Mouse (Mus musculus) frontal cortex, postnatal 14 days (tissue): Measurements from ENCODE around the gene Gm3453.
"Not testable (repeated sequence)": the region's sequence is repeated elsewhere in the genome, so short reads cannot be mapped to it uniquely, and the experiment has no call there.

Source experiments
- DNase-seq, 2 experiments: peaks; one replicate each; pipeline ENCODE4 v3.0.0; 2022; ENCODE audit warnings: low spot score in 2 of 2

Gm3453 gene

DNA sequence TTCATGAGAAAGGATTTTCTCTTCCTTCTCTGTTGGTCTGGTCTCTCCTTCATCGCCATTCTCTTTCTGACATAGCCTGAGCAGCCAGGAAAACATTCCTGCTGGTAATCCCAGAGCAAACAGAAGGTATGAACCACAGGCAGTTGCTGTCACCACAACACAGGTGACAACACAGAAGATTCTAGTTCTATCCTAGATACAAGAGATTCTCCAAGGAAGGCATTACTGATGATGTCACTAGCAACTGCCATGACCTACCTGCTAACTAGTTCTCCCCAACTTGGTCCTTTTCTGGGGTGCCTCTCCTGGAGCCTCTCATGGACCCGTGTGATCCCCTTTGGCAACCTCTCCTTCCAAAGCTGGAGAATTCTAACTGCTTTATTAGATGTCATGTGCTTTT is at the start of gene Gm3453:
Gm3453 (minus strand) TSS at position 101 of the 400 bp plus-strand sequence.
- not testable (repeated sequence) for DNase-seq

DNA sequence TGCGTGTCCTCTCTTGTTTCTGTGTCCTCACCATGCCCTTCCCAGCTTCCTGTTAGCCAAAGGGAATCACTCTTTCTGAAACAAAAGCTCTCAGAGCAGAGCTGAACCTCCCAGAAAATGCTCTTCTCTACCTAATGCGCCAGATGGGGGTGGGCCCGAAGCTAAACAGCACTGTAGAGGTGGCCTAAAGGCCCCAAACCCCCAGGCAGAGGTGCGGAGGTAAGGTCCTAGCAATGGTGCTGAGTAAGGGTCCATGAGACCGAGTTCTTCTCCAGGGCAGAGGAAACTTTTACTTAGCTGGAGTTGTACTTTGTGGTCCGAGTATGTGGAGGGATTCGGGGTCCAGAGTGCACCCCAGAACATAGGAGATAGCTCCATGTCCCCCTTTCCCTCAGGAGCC is 8.2 kb upstream of the Gm3453 start:
- DNase-seq = peak in 1 of 2 experiments; percentile 6

DNA sequence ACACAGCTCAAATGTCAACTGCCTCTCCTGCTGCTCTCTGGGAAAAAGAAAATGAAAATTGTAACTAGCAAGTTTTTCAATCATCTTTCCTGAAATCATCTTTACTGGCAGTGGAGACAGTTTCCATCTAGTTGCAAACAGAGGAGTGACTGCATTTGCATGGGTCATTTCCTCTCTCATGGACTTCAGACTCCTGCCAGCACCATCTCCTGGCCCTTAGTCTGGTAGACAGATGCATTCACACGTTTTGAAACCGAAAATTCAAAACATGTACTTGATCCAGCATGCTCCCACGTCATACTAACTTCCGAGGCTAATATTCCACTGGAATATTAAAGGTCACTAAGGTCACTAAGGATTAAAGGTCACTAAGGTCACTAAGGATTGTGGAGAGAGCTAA is 16.5 kb downstream of the Gm3453 start:
- DNase-seq = not testable (repeated sequence)

DNA sequence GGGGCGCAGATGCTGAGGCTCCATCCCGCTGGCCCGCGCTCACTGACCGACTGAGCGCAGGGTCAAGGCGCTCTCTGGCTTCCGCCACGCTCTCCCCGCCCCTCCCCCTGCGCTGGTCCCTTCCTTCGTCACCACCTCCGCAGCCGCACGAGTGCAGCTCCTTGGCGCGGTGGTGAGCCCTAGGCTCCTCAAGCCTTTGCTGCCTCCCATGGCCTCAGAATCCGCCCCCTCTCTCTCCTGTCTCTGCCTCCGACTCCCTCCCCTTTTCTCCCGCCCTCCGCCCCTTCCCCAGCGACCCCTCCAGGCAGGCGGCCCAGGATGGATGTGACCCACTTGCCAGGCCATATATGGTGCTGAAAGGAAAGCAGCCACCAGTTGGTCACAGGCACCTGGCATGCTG is 17.3 kb downstream of the Gm3453 start, which contains the start of gene Gm3248:
Gm3248 (minus strand) TSS at position 111 of the 400 bp plus-strand sequence.
- peak in 1 of 2 experiments; percentile 4 for DNase-seq

DNA sequence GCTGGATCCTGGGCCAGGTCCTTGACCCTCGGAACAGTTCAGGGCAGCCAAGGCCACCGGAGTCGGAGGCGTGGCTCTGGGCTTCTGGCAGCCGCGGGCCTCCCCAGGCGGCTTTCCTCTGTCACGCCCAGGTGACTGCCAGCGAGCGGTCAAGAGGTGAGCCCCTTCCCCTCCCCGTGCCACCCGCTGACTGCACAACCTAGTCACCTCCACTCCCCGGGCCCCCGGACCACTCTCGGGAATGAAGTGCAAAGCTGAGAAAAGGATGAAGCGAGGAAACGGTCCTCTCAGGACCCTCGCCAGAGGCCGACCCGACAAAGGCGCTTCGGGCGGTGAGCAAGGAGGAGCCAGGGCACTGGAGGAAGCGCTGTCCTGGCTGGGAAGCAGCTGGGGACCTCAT is 17.8 kb downstream of the Gm3453 start:
- DNase-seq = peak in 1 of 2 experiments; percentile 4

DNA sequence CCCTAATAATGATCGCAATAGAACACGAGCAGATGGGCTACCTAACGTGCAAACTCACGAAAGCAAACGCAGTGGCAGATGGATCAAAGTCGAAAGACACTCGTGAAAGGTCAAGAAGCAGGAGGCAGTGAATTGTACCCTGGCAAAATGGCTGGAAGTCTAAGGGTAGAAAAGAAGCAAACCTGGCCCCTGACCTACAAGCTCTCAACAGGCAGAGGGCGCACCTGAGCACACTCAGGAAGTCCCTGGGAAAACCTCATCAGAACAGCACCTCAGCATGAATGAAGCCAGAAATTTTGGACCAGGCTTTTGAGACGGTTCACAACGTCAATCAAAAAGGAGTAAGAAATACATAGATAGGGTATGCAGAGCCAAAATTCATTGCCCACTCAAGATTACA is 18.5 kb downstream of the Gm3453 start:
- DNase-seq = peak in 1 of 2 experiments; percentile 8

DNA sequence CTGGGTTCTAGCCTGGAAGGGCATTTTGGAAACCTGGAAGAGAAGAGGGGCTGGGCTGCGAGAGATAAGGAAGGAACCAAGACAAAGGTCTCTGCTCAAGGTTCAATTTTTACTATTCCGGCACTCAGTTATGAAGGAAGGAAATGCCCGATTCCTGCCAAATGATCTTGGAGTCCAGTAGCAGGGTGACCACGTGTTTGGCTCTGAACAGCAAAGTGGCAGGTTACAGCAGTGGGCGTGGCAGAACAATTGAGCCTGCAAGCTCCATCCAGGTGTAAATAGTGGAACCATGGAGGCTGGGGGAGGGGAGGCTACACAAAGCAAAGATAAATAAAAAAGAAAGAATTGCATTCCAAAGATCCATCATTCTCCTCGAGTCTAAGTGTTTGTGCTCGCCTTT is 55.7 kb downstream of the Gm3453 start:
- DNase-seq = not testable (repeated sequence)
